ENCODE assay signal across 21 mouse cellular contexts in genomic region chr4:141328742-141329141, GRCm38 (mm10). TPM values are rescaled to one million over a fixed set of nuclear protein-coding genes. Genes with fewer than 3 reads are reported as not detected.
DNase-seq lines count a peak whose midpoint lies in the region; ATAC-seq lines count a peak whose summit lies in the region.
"Had no signal": no experiment of that assay in that cellular context is flagged by ENCODE, and none has a peak within 500 bp of the region (broad histone marks: within the 10 kb centered on the region; RNA-seq: fewer than 3 reads in every experiment).

No protein-coding gene starts in this region.

- no peak overlapping the region for H3K4me3 ChIP-seq in midbrain, embryonic 10.5 days
- H3K4me3 ChIP-seq in midbrain, embryonic 15.5 days = no peak overlapping the region
- H3K4me3 ChIP-seq in limb, embryonic 12.5 days (replicated peaks) = no peak overlapping the region
- H3K4me3 ChIP-seq: forebrain, embryonic 15.5 days; heart, embryonic 15.5 days; hindbrain, embryonic 13.5 days had no signal

- H3K27ac ChIP-seq in midbrain, embryonic 10.5 days (replicated peaks) = 0 out of 2 replicates have a peak overlapping the region, but pooled peaks have one; percentile 23
- no peak overlapping the region for H3K27ac ChIP-seq in midbrain, embryonic 15.5 days
- 0 out of 2 replicates have a peak overlapping the region, but pooled peaks have one; percentile 23 for H3K27ac ChIP-seq in limb, embryonic 12.5 days
- H3K27ac ChIP-seq: forebrain, embryonic 15.5 days; heart, embryonic 15.5 days; hindbrain, embryonic 13.5 days had no signal

- peaks cover 35% of the 10 kb centered on the region for H3K4me1 ChIP-seq in midbrain, embryonic 10.5 days
- H3K4me1 ChIP-seq in midbrain, embryonic 15.5 days = no peaks in the 10 kb centered on the region
- peaks cover 56% of the 10 kb centered on the region for H3K4me1 ChIP-seq in limb, embryonic 12.5 days (replicated peaks)
- H3K4me1 ChIP-seq: forebrain, embryonic 15.5 days had no signal

- H3K27me3 ChIP-seq in midbrain, embryonic 10.5 days (ENCODE audit: low read depth, poor library complexity, severe bottlenecking) = no peaks in the 10 kb centered on the region
- H3K27me3 ChIP-seq in midbrain, embryonic 15.5 days (replicated peaks) = no peaks in the 10 kb centered on the region
- no peaks in the 10 kb centered on the region for H3K27me3 ChIP-seq in limb, embryonic 12.5 days
- H3K27me3 ChIP-seq: forebrain, embryonic 15.5 days; heart, embryonic 15.5 days; Patski had no signal

- no peak overlapping the region for H3K4me2 ChIP-seq in midbrain, embryonic 15.5 days
- H3K4me2 ChIP-seq in limb, embryonic 12.5 days = no peak overlapping the region
- H3K4me2 ChIP-seq: forebrain, embryonic 15.5 days; heart, embryonic 11.5 days; heart, embryonic 15.5 days; hindbrain, embryonic 13.5 days had no signal

- WGBS in midbrain, embryonic 10.5 days = 92% methylated on average over 9 of the region's 9 CpGs
- WGBS in midbrain, embryonic 15.5 days = 89% methylated on average over 9 of the region's 9 CpGs
- 77% methylated on average over 9 of the region's 9 CpGs for WGBS in limb, embryonic 12.5 days

- no peak for ATAC-seq in midbrain, embryonic 15.5 days (replicated peaks)
- no peak for ATAC-seq in limb, embryonic 12.5 days (ENCODE audit: insufficient number of reproducible peaks, insufficient read depth, low FRiP score, low TSS enrichment, low read depth)
- ATAC-seq: forebrain, embryonic 15.5 days; Patski had no signal

- H3K9ac ChIP-seq in midbrain, embryonic 15.5 days = no peak overlapping the region
- H3K9ac ChIP-seq in limb, embryonic 12.5 days (replicated peaks) = no peak overlapping the region
- H3K9ac ChIP-seq: forebrain, embryonic 15.5 days; heart, embryonic 15.5 days; hindbrain, embryonic 13.5 days had no signal

- no peaks in the 10 kb centered on the region for H3K9me3 ChIP-seq in midbrain, embryonic 10.5 days (replicated peaks)
- H3K9me3 ChIP-seq in midbrain, embryonic 15.5 days = no peaks in the 10 kb centered on the region
- H3K9me3 ChIP-seq in limb, embryonic 12.5 days = no peaks in the 10 kb centered on the region
- H3K9me3 ChIP-seq: forebrain, embryonic 15.5 days; heart, embryonic 15.5 days; hindbrain, embryonic 13.5 days had no signal

- peaks cover 53% of the 10 kb centered on the region for H3K36me3 ChIP-seq in midbrain, embryonic 10.5 days
- H3K36me3 ChIP-seq in midbrain, embryonic 15.5 days (replicated peaks) = no peaks in the 10 kb centered on the region
- H3K36me3 ChIP-seq in limb, embryonic 12.5 days = 0 out of 2 replicates have a peak, but pooled peaks cover 2% of the 10 kb centered on the region
- H3K36me3 ChIP-seq: forebrain, embryonic 15.5 days; heart, embryonic 15.5 days; hindbrain, embryonic 13.5 days had no signal

- DNase-seq in midbrain, embryonic 10.5 days (ENCODE audit: low spot score) = no peak
- peak; percentile 73 for DNase-seq in ZHBTc4 (ENCODE audit: low read depth, low spot score)
- no peak for DNase-seq in spleen, adult 12 weeks (ENCODE audit: low spot score)
- no peak for DNase-seq in frontal cortex, postnatal 10 days (ENCODE audit: low spot score in 2 of 2)
- DNase-seq in adrenal gland, adult 8-10 months = no peak
- DNase-seq: adrenal gland, postnatal 10 days; cerebellum, adult 11 months; cerebellum, adult 8-10 months; cerebellum, postnatal 25 days; gastrocnemius, postnatal 10 days; heart, adult 18-20 months; heart, postnatal 14 days; kidney, adult 11 months had no signal

RNA-seq across cellular contexts. Expression of gene Epha2, which starts 27.7 kb away (rescaled TPM):
- polyA plus RNA-seq in midbrain, embryonic 10.5 days (2016; fragmentation: Nextera tagmentation; extraction: Ambion mirVana) = 3.6 and 3.7 TPM in 2 replicates
- polyA plus RNA-seq in midbrain, embryonic 15.5 days (2015; fragmentation: Nextera tagmentation; extraction: Ambion mirVana) = 1.6 and 1.7 TPM in 2 replicates
- 3.1 and 3.9 TPM in 2 replicates for polyA plus RNA-seq in limb, embryonic 12.5 days (2016; fragmentation: Nextera tagmentation; extraction: Ambion mirVana)
- total RNA-seq in adrenal gland, adult 8-10 months (2022) = 10 to 100 TPM; 11.4 to 21.1 (median 16.2) TPM
- total RNA-seq: hematopoietic stem cell, adult 5-6 weeks had no signal

RNA-seq across cellular contexts. Expression of gene Fam131c, which starts 39.3 kb away (rescaled TPM):
- 0.70 and 1.2 TPM in 2 replicates for polyA plus RNA-seq in midbrain, embryonic 10.5 days (2016; fragmentation: Nextera tagmentation; extraction: Ambion mirVana)
- 42.0 and 44.3 TPM in 2 replicates for polyA plus RNA-seq in midbrain, embryonic 15.5 days (2015; fragmentation: Nextera tagmentation; extraction: Ambion mirVana)
- 0.43 and 0.63 TPM in 2 replicates for polyA plus RNA-seq in limb, embryonic 12.5 days (2016; fragmentation: Nextera tagmentation; extraction: Ambion mirVana)
- total RNA-seq in adrenal gland, adult 8-10 months (2022) = 1 to 10 TPM; 1.2 to 5.7 (median 2.8) TPM
- total RNA-seq: hematopoietic stem cell, adult 5-6 weeks had no signal

Comparison
In these comparisons a context has a peak if more than half of its experiments do, and no peak if none do; other contexts are left out.
1. RNA of gene Fam131c, which starts 39.3 kb away (polyA plus RNA-seq): 42.0 to 44.3 TPM in midbrain, embryonic 15.5 days; 0.70 to 1.2 TPM in midbrain, embryonic 10.5 days and 0.43 to 0.63 TPM in limb, embryonic 12.5 days; every median in the first group is over 10 times any median in the second.